Mouse (Mus musculus) c-Kit-positive CD71-positive TER-119-positive erythroid progenitor cells, embryonic 14.5 days (primary cell): ENCODE data around the gene Cd1d1.

Experiments used
- DNase-seq: peaks from one replicate; pipeline ENCODE4 v3.0.0-alpha.2; 2013; ENCODE audit warnings: low spot score

Gene Cd1d1

GRCm38 (mm10) chr3:86961395-86961669 lies 37.9 kb downstream of the Cd1d1 start:
- no peak for DNase-seq

GRCm38 (mm10) chr3:86960656-86961394 lies 38.4 kb downstream of the Cd1d1 start:
- no peak for DNase-seq

GRCm38 (mm10) chr3:86959088-86959487 lies 40.2 kb downstream of the Cd1d1 start:
- DNase-seq: no peak

GRCm38 (mm10) chr3:86955376-86955775 lies 43.9 kb downstream of the Cd1d1 start:
- no peak for DNase-seq

GRCm38 (mm10) chr3:86954521-86954920 lies 44.7 kb downstream of the Cd1d1 start:
- no peak for DNase-seq

GRCm38 (mm10) chr3:86953819-86954218 lies 45.4 kb downstream of the Cd1d1 start:
- DNase-seq: no peak

- DNase-seq: no peak
Measured at GRCm38 (mm10) chr3:86950652-86951051, 48.6 kb downstream of the Cd1d1 start.
